Mouse (Mus musculus): ENCODE data around the gene Troap. TPM values are rescaled to one million over a fixed set of nuclear protein-coding genes. Genes with fewer than 3 reads are reported as not detected.
"Not testable (repeated sequence)": the region's sequence is repeated elsewhere in the genome, so short reads cannot be mapped to it uniquely, and the experiment has no call there.

The Troap gene
- polyA plus RNA-seq, 2 experiments: 22.1 to 41.5 TPM

DNA sequence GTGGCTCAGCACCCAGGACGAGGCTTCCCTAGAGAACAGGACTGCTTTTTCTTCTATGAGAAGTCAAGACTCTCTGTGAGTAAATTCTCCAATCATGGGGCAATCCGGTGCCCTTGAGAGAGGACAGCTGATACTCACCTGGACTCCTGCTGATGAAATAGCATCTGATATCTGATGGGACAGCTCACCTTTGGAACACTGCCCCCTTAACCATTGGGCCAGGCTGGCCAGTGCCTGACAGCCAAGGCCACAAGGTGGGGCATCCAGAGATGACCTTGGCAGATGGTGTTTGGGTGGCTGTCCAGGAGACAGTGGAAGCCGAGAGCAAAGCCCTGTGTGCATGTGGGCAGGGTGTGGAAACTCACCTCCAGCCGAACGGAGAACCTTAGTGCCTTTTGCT lies 32.0 kb upstream of the Troap start:
- no peak overlapping the region for H3K27ac ChIP-seq (replicated peaks; ENCODE audit: low read depth, low read length)
- H3K9ac ChIP-seq (ENCODE audit: low read depth, low read length, severe bottlenecking): no peak overlapping the region
- 73% methylated on average over 5 of the region's 5 CpGs for WGBS
- no peak for TF ChIP-seq POLR2A (IDR thresholded peaks at IDR 0.05; ENCODE audit: borderline replicate concordance, extremely low read depth, insufficient read depth, insufficient read length)
- no peak overlapping the region for H3K4me3 ChIP-seq (replicated peaks; ENCODE audit: low read length)
- H3K27me3 ChIP-seq (ENCODE audit: control insufficient read depth, insufficient read depth, low read length): no peaks in the 10 kb centered on the region
- ATAC-seq (ENCODE audit: low FRiP score, low read depth) (no peak), DNase-seq (ENCODE audit: low spot score) (no peak)
- no peaks in the 10 kb centered on the region for H3K4me1 ChIP-seq (ENCODE audit: control insufficient read depth, insufficient read depth, low read length)
- no peak overlapping the region for H3K4me2 ChIP-seq (replicated peaks; ENCODE audit: low read depth, low read length, severe bottlenecking)
- no peaks in the 10 kb centered on the region for H3K9me3 ChIP-seq (ENCODE audit: control insufficient read depth, low read length)
- peaks cover 3% of the 10 kb centered on the region; the same call in 1 of the 2 replicates for H3K36me3 ChIP-seq (ENCODE audit: control insufficient read depth, insufficient read depth, low read length)

DNA sequence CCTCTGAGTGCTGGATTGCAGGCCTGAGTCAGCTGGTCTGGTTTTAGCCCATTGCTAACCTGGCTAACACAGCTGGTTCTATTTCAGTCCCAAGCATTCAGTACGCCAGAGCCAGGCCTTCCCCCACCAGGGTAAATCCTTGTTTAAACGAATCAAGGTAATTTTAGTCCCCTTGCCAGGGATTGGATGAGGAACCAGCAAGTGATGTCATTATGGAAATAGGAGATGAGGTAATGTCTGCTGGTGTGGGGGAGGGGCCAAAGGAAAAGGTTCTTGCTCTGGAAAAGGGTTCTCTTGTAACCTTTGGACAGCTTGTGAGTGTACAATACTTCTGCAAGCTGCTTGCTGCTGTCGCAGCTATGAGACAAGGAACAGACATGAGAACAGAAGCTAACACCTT lies 29.5 kb upstream of the Troap start:
- TF ChIP-seq POLR2A (IDR thresholded peaks at IDR 0.05; ENCODE audit: borderline replicate concordance, extremely low read depth, insufficient read depth, insufficient read length): no peak
- Histone ChIP-seq H3K4me2 (replicated peaks; ENCODE audit: low read depth, low read length, severe bottlenecking) (no peak overlapping the region), H3K9ac (ENCODE audit: low read depth, low read length, severe bottlenecking) (no peak overlapping the region), H3K9me3 (ENCODE audit: control insufficient read depth, low read length) (no peaks in the 10 kb centered on the region), H3K4me3 (replicated peaks; ENCODE audit: low read length) (no peak overlapping the region), H3K36me3 (ENCODE audit: control insufficient read depth, insufficient read depth, low read length) (no peaks in the 10 kb centered on the region), H3K4me1 (ENCODE audit: control insufficient read depth, insufficient read depth, low read length) (no peaks in the 10 kb centered on the region), H3K27ac (replicated peaks; ENCODE audit: low read depth, low read length) (no peak overlapping the region), H3K27me3 (ENCODE audit: control insufficient read depth, insufficient read depth, low read length) (no peaks in the 10 kb centered on the region)
- DNase-seq (ENCODE audit: low spot score) (no peak), ATAC-seq (ENCODE audit: low FRiP score, low read depth) (no peak)
- WGBS: 33% methylated on average over 3 of the region's 3 CpGs

DNA sequence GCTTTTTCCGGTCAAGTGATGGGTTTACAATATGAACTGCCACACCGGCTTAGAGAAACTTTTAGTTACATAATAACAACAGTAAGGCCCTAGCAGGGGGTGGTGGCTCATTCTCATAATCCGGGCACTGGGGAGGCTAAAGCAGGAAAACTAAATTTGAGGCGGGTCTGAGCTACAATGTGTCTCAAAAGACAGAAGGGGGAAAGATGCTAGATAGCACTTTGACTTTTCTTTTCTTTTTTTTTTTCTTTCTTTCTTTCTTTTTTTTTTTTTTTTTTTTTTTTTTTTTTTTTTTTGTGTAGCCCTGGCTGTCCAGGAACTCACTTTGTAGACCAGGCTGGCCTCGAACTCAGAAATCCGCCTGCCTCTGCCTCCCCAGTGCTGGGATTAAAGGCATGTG lies 28.6 kb upstream of the Troap start:
- not testable (repeated sequence) for H3K4me3 ChIP-seq (replicated peaks; ENCODE audit: low read length); H3K36me3 ChIP-seq (ENCODE audit: control insufficient read depth, insufficient read depth, low read length); H3K27ac ChIP-seq (replicated peaks; ENCODE audit: low read depth, low read length); H3K4me2 ChIP-seq (replicated peaks; ENCODE audit: low read depth, low read length, severe bottlenecking); H3K9me3 ChIP-seq (ENCODE audit: control insufficient read depth, low read length); DNase-seq (ENCODE audit: low spot score); H3K27me3 ChIP-seq (ENCODE audit: control insufficient read depth, insufficient read depth, low read length); H3K4me1 ChIP-seq (ENCODE audit: control insufficient read depth, insufficient read depth, low read length); H3K9ac ChIP-seq (ENCODE audit: low read depth, low read length, severe bottlenecking); ATAC-seq (ENCODE audit: low FRiP score, low read depth)
- WGBS: 84% methylated on average over 6 of the region's 6 CpGs

DNA sequence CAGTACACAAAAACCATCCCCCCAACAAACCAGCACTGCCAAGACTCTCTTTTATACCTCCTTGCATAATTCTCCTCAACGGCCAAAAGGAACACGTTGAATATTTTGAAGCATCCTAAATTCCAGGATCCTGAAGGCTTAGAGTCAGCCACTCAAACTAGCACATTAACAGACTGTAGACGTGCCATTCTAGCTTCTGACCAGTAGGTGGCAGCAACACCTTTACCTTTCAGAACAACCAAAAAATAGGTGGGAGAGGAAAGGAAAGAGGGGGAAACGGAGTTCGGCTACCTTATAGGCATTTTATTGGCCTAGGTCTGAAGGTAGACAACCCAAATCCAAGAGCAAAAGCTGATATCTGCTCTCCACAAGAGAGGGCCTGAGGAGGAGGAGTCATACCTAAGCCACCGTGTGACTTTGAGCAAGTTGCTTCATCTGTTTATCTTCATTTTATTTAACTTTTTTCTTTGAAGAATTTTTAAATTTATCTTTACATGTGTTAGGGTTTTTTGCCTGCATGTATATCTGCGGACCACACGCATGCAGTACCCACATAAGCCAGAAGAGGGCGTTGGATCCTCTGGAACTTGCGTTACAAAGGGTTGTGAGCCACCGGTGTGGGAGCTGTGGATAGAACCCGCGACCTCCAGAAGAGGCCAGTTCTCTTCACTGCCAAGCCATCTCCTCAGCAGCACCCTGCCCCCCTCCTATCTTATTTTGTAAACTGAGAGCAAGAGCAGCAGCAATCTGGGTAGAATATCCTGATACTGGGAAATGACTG lies 24.7 kb upstream of the Troap start:
- Histone ChIP-seq H3K9me3 (ENCODE audit: control insufficient read depth, low read length) (no peaks in the 10 kb centered on the region), H3K36me3 (ENCODE audit: control insufficient read depth, insufficient read depth, low read length) (no peaks in the 10 kb centered on the region), H3K27me3 (ENCODE audit: control insufficient read depth, insufficient read depth, low read length) (peaks cover 23% of the 10 kb centered on the region), H3K27ac (replicated peaks; ENCODE audit: low read depth, low read length) (no peak overlapping the region), H3K4me1 (ENCODE audit: control insufficient read depth, insufficient read depth, low read length) (peaks cover 11% of the 10 kb centered on the region), H3K9ac (ENCODE audit: low read depth, low read length, severe bottlenecking) (no peak overlapping the region), H3K4me2 (replicated peaks; ENCODE audit: low read depth, low read length, severe bottlenecking) (no peak overlapping the region), H3K4me3 (replicated peaks; ENCODE audit: low read length) (no peak overlapping the region)
- ATAC-seq (ENCODE audit: low FRiP score, low read depth): no peak
- 30% methylated on average over 13 of the region's 13 CpGs for WGBS
- DNase-seq (ENCODE audit: low spot score): peak; percentile 78
- no peak for TF ChIP-seq POLR2A (IDR thresholded peaks at IDR 0.05; ENCODE audit: borderline replicate concordance, extremely low read depth, insufficient read depth, insufficient read length)

DNA sequence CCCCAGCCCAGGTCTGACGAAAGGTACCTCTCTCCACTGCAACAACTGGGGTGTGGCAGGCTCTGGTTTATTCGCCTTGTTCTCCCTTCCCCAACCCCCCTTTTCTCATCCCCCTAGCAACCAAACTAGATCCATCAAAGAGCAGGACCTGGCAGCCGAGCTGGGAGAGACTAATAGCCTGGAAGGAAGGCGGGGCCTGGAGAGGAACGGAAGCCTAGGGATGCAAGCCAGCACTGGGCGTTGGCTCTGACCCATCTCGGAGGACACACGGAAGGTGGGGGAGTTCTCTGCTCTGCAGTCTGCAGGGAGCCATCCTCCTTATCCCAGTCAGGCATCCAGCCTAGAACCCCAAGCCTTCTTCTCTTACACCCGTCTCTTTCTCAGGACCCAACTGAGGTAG lies 21.0 kb upstream of the Troap start:
- H3K4me3 ChIP-seq (replicated peaks; ENCODE audit: low read length): no peak overlapping the region
- ATAC-seq (ENCODE audit: low FRiP score, low read depth) (no peak), DNase-seq (ENCODE audit: low spot score) (no peak)
- H3K4me1 ChIP-seq (ENCODE audit: control insufficient read depth, insufficient read depth, low read length): peaks cover 19% of the 10 kb centered on the region
- H3K9me3 ChIP-seq (ENCODE audit: control insufficient read depth, low read length): no peaks in the 10 kb centered on the region
- peaks cover 60% of the 10 kb centered on the region for H3K27me3 ChIP-seq (ENCODE audit: control insufficient read depth, insufficient read depth, low read length)
- no peak for TF ChIP-seq POLR2A (IDR thresholded peaks at IDR 0.05; ENCODE audit: borderline replicate concordance, extremely low read depth, insufficient read depth, insufficient read length)
- no peaks in the 10 kb centered on the region for H3K36me3 ChIP-seq (ENCODE audit: control insufficient read depth, insufficient read depth, low read length)
- H3K27ac ChIP-seq (replicated peaks; ENCODE audit: low read depth, low read length): no peak overlapping the region
- WGBS: 8% methylated on average over 9 of the region's 9 CpGs
- H3K4me2 ChIP-seq (replicated peaks; ENCODE audit: low read depth, low read length, severe bottlenecking): no peak overlapping the region
- H3K9ac ChIP-seq (ENCODE audit: low read depth, low read length, severe bottlenecking): no peak overlapping the region
